Mouse (Mus musculus): Measurements from ENCODE around the gene Zbtb4. TPM values are rescaled to one million over a fixed set of nuclear protein-coding genes. Genes with fewer than 3 reads are reported as not detected.

The Zbtb4 gene
- total and polyA plus RNA-seq, 3 experiments, result 2.4 to 2.7 TPM; not detected in 1

GRCm38 (mm10) chr11:69802648-69803105 lies 37.0 kb downstream of the Zbtb4 start:
- Histone ChIP-seq H3K4me3 (ENCODE audit: control insufficient read depth in 1 of 2, insufficient read depth in 1 of 2, low read depth in 2 of 2, low read length in 2 of 2) (peak overlapping the region; percentile 70 to 89), H3K27ac (ENCODE audit: control insufficient read depth, low read depth, low read length) (peak overlapping the region; percentile 27; the same call in 1 of the 2 replicates), H3K9ac (ENCODE audit: control insufficient read depth, low read depth, low read length, poor library complexity, severe bottlenecking) (peak overlapping the region; percentile 78), H3K4me1 (ENCODE audit: control insufficient read depth in 1 of 2, insufficient read depth in 2 of 2, low read length in 2 of 2) (peaks cover 5 to 19% of the 10 kb centered on the region in 2 experiments; a peak in 3 of 4 replicates), H3K27me3 (ENCODE audit: control insufficient read depth in 1 of 2, insufficient read depth in 2 of 2, low read length in 2 of 2) (no peaks in the 10 kb centered on the region), H3K79me2 (ENCODE audit: control insufficient read depth, insufficient read depth, low read length, poor library complexity) (peaks cover 8% of the 10 kb centered on the region; the same call in 1 of the 2 replicates), H3K36me3 (ENCODE audit: control insufficient read depth in 1 of 2, insufficient read depth in 2 of 2, low read length in 2 of 2) (peaks cover 0 to 8% of the 10 kb centered on the region in 2 experiments; a peak in 2 of 4 replicates), H3K9me3 (replicated peaks; ENCODE audit: insufficient read depth, low read length) (no peaks in the 10 kb centered on the region)
- 0 out of 2 replicates have a peak, but pooled peaks have one; percentile 18 for TF ChIP-seq MAX (IDR thresholded peaks at IDR 0.05; ENCODE audit: low read length)
- TF ChIP-seq POLR2A (IDR thresholded peaks at IDR 0.05; ENCODE audit: control insufficient read depth in 1 of 2, insufficient read depth in 1 of 2, low read depth in 1 of 2, low read length in 2 of 2, poor library complexity in 1 of 2), result peak; percentile 50 to 56; a peak in 2 of 4 replicates
- peak; percentile 73 for TF ChIP-seq POLR2AphosphoS2 (IDR thresholded peaks at IDR 0.05; ENCODE audit: low read length)
- no peak; the same call in 1 of the 2 replicates for TF ChIP-seq CHD2 (IDR thresholded peaks at IDR 0.05; ENCODE audit: low read length)
- peak; percentile 78 for TF ChIP-seq MXI1 (IDR thresholded peaks at IDR 0.05; ENCODE audit: low read depth, low read length)
- TF ChIP-seq ETS1 (IDR thresholded peaks at IDR 0.05; ENCODE audit: low read depth, low read length), result peak; percentile 3; the same call in 1 of the 2 replicates
- peak; percentile 97 for TF ChIP-seq MAZ (IDR thresholded peaks at IDR 0.05; ENCODE audit: low read depth, low read length)
- TF ChIP-seq SMC3 (IDR thresholded peaks at IDR 0.05; ENCODE audit: low read depth, low read length), result no peak
- peak; percentile 63; the same call in 1 of the 2 replicates for TF ChIP-seq HCFC1 (IDR thresholded peaks at IDR 0.05; ENCODE audit: low read depth, low read length)
- TF ChIP-seq MYB (IDR thresholded peaks at IDR 0.05; ENCODE audit: low read depth, low read length), result no peak
- TF ChIP-seq NELFE (IDR thresholded peaks at IDR 0.05; ENCODE audit: low read depth, low read length), result peak; percentile 53
- TF ChIP-seq ZMIZ1 (IDR thresholded peaks at IDR 0.05; ENCODE audit: low read depth, low read length), result peak; percentile 86
- peak; percentile 35; the same call in 1 of the 2 replicates for TF ChIP-seq SIN3A (IDR thresholded peaks at IDR 0.05; ENCODE audit: low read length)
- TF ChIP-seq UBTF (IDR thresholded peaks at IDR 0.05; ENCODE audit: borderline replicate concordance, insufficient read depth, low read depth, low read length), result peak; percentile 92; the same call in 1 of the 2 replicates
- TF ChIP-seq GABPA (IDR thresholded peaks at IDR 0.05; ENCODE audit: low read depth, low read length), result 0 out of 2 replicates have a peak, but pooled peaks have one; percentile 9
- peak; percentile 49; the same call in 1 of the 2 replicates for TF ChIP-seq TCF12 (IDR thresholded peaks at IDR 0.05; ENCODE audit: low read depth, low read length)
- DNase-seq (ENCODE audit: low read depth, low spot score), result peak; percentile 93

GRCm38 (mm10) chr11:69803328-69803727 lies 37.6 kb downstream of the Zbtb4 start:
- peaks cover 0 to 8% of the 10 kb centered on the region in 2 experiments; a peak in 2 of 4 replicates for H3K36me3 ChIP-seq (ENCODE audit: control insufficient read depth in 1 of 2, insufficient read depth in 2 of 2, low read length in 2 of 2)
- peak overlapping the region; percentile 78 for H3K9ac ChIP-seq (ENCODE audit: control insufficient read depth, low read depth, low read length, poor library complexity, severe bottlenecking)
- no peak overlapping the region for H3K27ac ChIP-seq (ENCODE audit: control insufficient read depth, low read depth, low read length)
- H3K27me3 ChIP-seq (ENCODE audit: control insufficient read depth in 1 of 2, insufficient read depth in 2 of 2, low read length in 2 of 2), result no peaks in the 10 kb centered on the region
- DNase-seq (ENCODE audit: low read depth, low spot score), result peak; percentile 80
- peaks cover 5 to 19% of the 10 kb centered on the region in 2 experiments; a peak in 3 of 4 replicates for H3K4me1 ChIP-seq (ENCODE audit: control insufficient read depth in 1 of 2, insufficient read depth in 2 of 2, low read length in 2 of 2)
- peak overlapping the region; percentile 70 to 89 for H3K4me3 ChIP-seq (ENCODE audit: control insufficient read depth in 1 of 2, insufficient read depth in 1 of 2, low read depth in 2 of 2, low read length in 2 of 2)
- peaks cover 8% of the 10 kb centered on the region; the same call in 1 of the 2 replicates for H3K79me2 ChIP-seq (ENCODE audit: control insufficient read depth, insufficient read depth, low read length, poor library complexity)
- H3K9me3 ChIP-seq (replicated peaks; ENCODE audit: insufficient read depth, low read length), result no peaks in the 10 kb centered on the region
- TF ChIP-seq ELF1 (IDR thresholded peaks at IDR 0.05; ENCODE audit: low read depth, low read length) (0 out of 2 replicates have a peak, but pooled peaks have one; percentile 15), KAT2A (conservative IDR thresholded peaks at IDR 0.05; ENCODE audit: low read depth, low read length) (no peak; the same call in 1 of the 2 replicates), ETS1 (IDR thresholded peaks at IDR 0.05; ENCODE audit: low read depth, low read length) (no peak), CHD1 (IDR thresholded peaks at IDR 0.05; ENCODE audit: low read depth, low read length) (no peak), GATA1 (IDR thresholded peaks at IDR 0.05; ENCODE audit: low read depth, low read length) (no peak), ZMIZ1 (IDR thresholded peaks at IDR 0.05; ENCODE audit: low read depth, low read length) (no peak), MEF2A (IDR thresholded peaks at IDR 0.05; ENCODE audit: extremely low read depth, insufficient replicate concordance, low read depth, low read length, poor library complexity, severe bottlenecking) (no peak), MAFK (IDR thresholded peaks at IDR 0.05; ENCODE audit: borderline replicate concordance, low read depth, low read length) (no peak), RCOR1 (IDR thresholded peaks at IDR 0.05; ENCODE audit: low read depth, low read length) (no peak), JUND (IDR thresholded peaks at IDR 0.05; ENCODE audit: low read depth, low read length) (no peak), GABPA (IDR thresholded peaks at IDR 0.05; ENCODE audit: low read depth, low read length) (no peak), SIN3A (IDR thresholded peaks at IDR 0.05; ENCODE audit: low read length) (no peak; the same call in 1 of the 2 replicates), CHD2 (IDR thresholded peaks at IDR 0.05; ENCODE audit: low read length) (no peak), ZC3H11A (IDR thresholded peaks at IDR 0.05; ENCODE audit: low read depth, low read length) (peak; percentile 28; the same call in 1 of the 2 replicates), HCFC1 (IDR thresholded peaks at IDR 0.05; ENCODE audit: low read depth, low read length) (no peak), SMC3 (IDR thresholded peaks at IDR 0.05; ENCODE audit: low read depth, low read length) (no peak), EP300 (IDR thresholded peaks at IDR 0.05; ENCODE audit: low read depth in 1 of 2, low read length in 2 of 2) (no peak), TBP (IDR thresholded peaks at IDR 0.05; ENCODE audit: low read depth, low read length) (no peak), POLR2AphosphoS5 (IDR thresholded peaks at IDR 0.05; ENCODE audit: borderline replicate concordance, low read depth, low read length) (no peak), MAX (IDR thresholded peaks at IDR 0.05; ENCODE audit: low read length) (peak; percentile 39; the same call in 1 of the 2 replicates), POLR2A (IDR thresholded peaks at IDR 0.05; ENCODE audit: control insufficient read depth in 1 of 2, insufficient read depth in 1 of 2, low read depth in 1 of 2, low read length in 2 of 2, poor library complexity in 1 of 2) (no peak), CTCF (IDR thresholded peaks at IDR 0.05 in 2 of 3, conservative IDR thresholded peaks at IDR 0.05 in 1 of 3; ENCODE audit: control insufficient read depth in 1 of 3, insufficient read depth in 1 of 3, low read depth in 2 of 3, low read length in 3 of 3, poor library complexity in 1 of 3, severe bottlenecking in 1 of 3) (no peak)

All from MEL (cell line).